Comparison of ENCODE assay signal across 15 mouse cellular contexts in the genomic region with DNA sequence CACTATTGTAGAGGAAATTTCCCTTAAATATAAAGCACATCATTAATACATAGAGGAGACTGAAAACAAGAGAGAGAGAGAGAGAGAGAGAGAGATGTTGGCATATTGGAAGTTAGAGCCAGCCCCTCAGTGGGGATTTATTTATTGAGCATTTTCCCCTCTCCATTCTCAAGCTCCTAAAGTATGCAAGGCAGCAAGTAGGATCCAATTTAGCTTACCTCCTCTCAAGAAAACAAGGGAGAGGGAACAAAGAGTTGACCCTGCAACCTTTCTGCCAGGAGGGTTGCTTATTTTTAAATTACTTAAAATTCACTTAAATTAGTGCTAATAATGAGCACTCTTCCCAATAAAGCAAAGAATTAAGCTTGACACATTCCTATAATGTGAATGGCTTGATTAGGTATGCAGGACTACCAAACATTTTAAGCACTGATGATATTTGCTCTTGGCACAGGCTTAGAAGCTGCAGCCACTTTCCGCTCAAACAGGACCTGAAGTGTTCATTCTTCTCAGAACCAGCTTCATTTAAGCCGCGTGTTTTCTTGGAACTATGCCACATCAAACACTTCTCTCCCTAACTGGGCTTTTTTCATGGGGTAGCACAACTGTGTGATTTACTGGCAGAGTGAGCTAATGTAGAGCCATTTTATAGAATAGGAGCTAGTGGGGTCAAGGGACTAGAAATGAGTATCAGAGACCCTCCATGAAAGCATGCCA.
DNase-seq lines count a peak whose midpoint lies in the region; ATAC-seq and TF ChIP-seq lines count a peak whose summit lies in the region.
"Had no signal": no experiment of that assay in that cellular context is flagged by ENCODE, and none has a peak within 500 bp of the region (broad histone marks: within the 10 kb centered on the region; RNA-seq: fewer than 3 reads in every experiment).

No protein-coding gene starts in this region.

- TF ChIP-seq EP300 in stomach, postnatal 0 days (optimal IDR thresholded peaks at IDR 0.05): no peak

- no peaks in the 10 kb centered on the region for H3K36me3 ChIP-seq in midbrain, embryonic 11.5 days (ENCODE audit: control insufficient read depth, insufficient read depth, low read length)
- H3K36me3 ChIP-seq in midbrain, embryonic 10.5 days: no peaks in the 10 kb centered on the region
- H3K36me3 ChIP-seq in stomach, postnatal 0 days (ENCODE audit: control insufficient read depth, insufficient read depth, low read length): no peaks in the 10 kb centered on the region
- H3K36me3 ChIP-seq in neural tube, embryonic 15.5 days: no peaks in the 10 kb centered on the region
- no peaks in the 10 kb centered on the region for H3K36me3 ChIP-seq in heart, embryonic 11.5 days (ENCODE audit: control insufficient read depth, insufficient read depth, low read length)
- H3K36me3 ChIP-seq: heart, embryonic 13.5 days; hindbrain, embryonic 12.5 days had no signal

- H3K27ac ChIP-seq in midbrain, embryonic 11.5 days (ENCODE audit: low read depth, low read length): no peak overlapping the region
- no peak overlapping the region for H3K27ac ChIP-seq in midbrain, embryonic 10.5 days (replicated peaks)
- no peak overlapping the region for H3K27ac ChIP-seq in stomach, postnatal 0 days (replicated peaks)
- H3K27ac ChIP-seq in neural tube, embryonic 15.5 days (replicated peaks): no peak overlapping the region
- no peak overlapping the region for H3K27ac ChIP-seq in heart, embryonic 11.5 days (ENCODE audit: low read depth, low read length)
- H3K27ac ChIP-seq: heart, embryonic 13.5 days; hindbrain, embryonic 12.5 days; layer of hippocampus, adult 2 months; macrophage had no signal

- H3K9ac ChIP-seq in midbrain, embryonic 11.5 days (ENCODE audit: low read length): no peak overlapping the region
- no peak overlapping the region for H3K9ac ChIP-seq in stomach, postnatal 0 days (ENCODE audit: low read length)
- H3K9ac ChIP-seq in neural tube, embryonic 15.5 days (replicated peaks): no peak overlapping the region
- no peak overlapping the region for H3K9ac ChIP-seq in heart, embryonic 11.5 days (ENCODE audit: low read depth, low read length)
- H3K9ac ChIP-seq: heart, embryonic 13.5 days; hindbrain, embryonic 12.5 days had no signal

- H3K9me3 ChIP-seq in midbrain, embryonic 11.5 days (ENCODE audit: control insufficient read depth, low read length): no peaks in the 10 kb centered on the region
- no peaks in the 10 kb centered on the region for H3K9me3 ChIP-seq in midbrain, embryonic 10.5 days (replicated peaks)
- no peaks in the 10 kb centered on the region for H3K9me3 ChIP-seq in stomach, postnatal 0 days (ENCODE audit: control insufficient read depth, low read length)
- no peaks in the 10 kb centered on the region for H3K9me3 ChIP-seq in neural tube, embryonic 15.5 days (replicated peaks)
- no peaks in the 10 kb centered on the region for H3K9me3 ChIP-seq in heart, embryonic 11.5 days (replicated peaks; ENCODE audit: control insufficient read depth, low read length)
- H3K9me3 ChIP-seq: heart, embryonic 13.5 days; hindbrain, embryonic 12.5 days had no signal

- no peak for DNase-seq in midbrain, embryonic 11.5 days (ENCODE audit: low spot score, missing footprints)
- DNase-seq in midbrain, embryonic 10.5 days (ENCODE audit: low spot score): no peak
- peak; percentile 6 for DNase-seq in forelimb bud, embryonic 11.5 days (ENCODE audit: low read depth, low spot score)
- DNase-seq in lung, postnatal 36 days: peak; percentile 71
- DNase-seq in stomach, postnatal 0 days (ENCODE audit: low spot score): peak; percentile 22
- DNase-seq in layer of hippocampus, adult 9-11 months: no peak
- DNase-seq: gastrocnemius, postnatal 10 days; kidney, adult 18-20 months; left cerebral cortex, postnatal 4 days had no signal

- ATAC-seq in midbrain, embryonic 11.5 days (ENCODE audit: low FRiP score): 0 out of 2 replicates have a peak, but pooled peaks have one; percentile 14
- ATAC-seq in stomach, postnatal 0 days (ENCODE audit: low FRiP score, low TSS enrichment): no peak
- no peak for ATAC-seq in neural tube, embryonic 15.5 days (ENCODE audit: low FRiP score)
- no peak for ATAC-seq in heart, embryonic 11.5 days (replicated peaks; ENCODE audit: insufficient number of reproducible peaks, low FRiP score, low TSS enrichment)

- no peaks in the 10 kb centered on the region for H3K27me3 ChIP-seq in midbrain, embryonic 11.5 days (ENCODE audit: control insufficient read depth, insufficient read depth, low read length)
- no peaks in the 10 kb centered on the region for H3K27me3 ChIP-seq in midbrain, embryonic 10.5 days (ENCODE audit: low read depth, poor library complexity, severe bottlenecking)
- no peaks in the 10 kb centered on the region for H3K27me3 ChIP-seq in stomach, postnatal 0 days (ENCODE audit: control insufficient read depth, insufficient read depth, low read length)
- H3K27me3 ChIP-seq in neural tube, embryonic 15.5 days (replicated peaks): no peaks in the 10 kb centered on the region
- H3K27me3 ChIP-seq in heart, embryonic 11.5 days (ENCODE audit: control insufficient read depth, insufficient read depth, low read length): no peaks in the 10 kb centered on the region
- H3K27me3 ChIP-seq: heart, embryonic 13.5 days; hindbrain, embryonic 12.5 days had no signal

- no peak overlapping the region for H3K4me2 ChIP-seq in midbrain, embryonic 11.5 days
- no peak overlapping the region for H3K4me2 ChIP-seq in stomach, postnatal 0 days (replicated peaks; ENCODE audit: low read depth)
- no peak overlapping the region for H3K4me2 ChIP-seq in neural tube, embryonic 15.5 days
- no peak overlapping the region for H3K4me2 ChIP-seq in heart, embryonic 11.5 days
- H3K4me2 ChIP-seq: heart, embryonic 13.5 days; hindbrain, embryonic 12.5 days had no signal

- TF ChIP-seq CTCF in stomach, postnatal 0 days (IDR thresholded peaks at IDR 0.05; ENCODE audit: low read depth): no peak

- no peaks in the 10 kb centered on the region for H3K4me1 ChIP-seq in midbrain, embryonic 11.5 days (ENCODE audit: control insufficient read depth, insufficient read depth, low read length)
- no peaks in the 10 kb centered on the region for H3K4me1 ChIP-seq in midbrain, embryonic 10.5 days
- H3K4me1 ChIP-seq in stomach, postnatal 0 days (replicated peaks; ENCODE audit: control insufficient read depth, insufficient read depth): no peaks in the 10 kb centered on the region
- H3K4me1 ChIP-seq in neural tube, embryonic 15.5 days: no peaks in the 10 kb centered on the region
- no peaks in the 10 kb centered on the region for H3K4me1 ChIP-seq in heart, embryonic 11.5 days (ENCODE audit: control insufficient read depth, insufficient read depth, low read length)
- H3K4me1 ChIP-seq: heart, embryonic 13.5 days; hindbrain, embryonic 12.5 days had no signal

- 70% methylated on average over 3 of the region's 3 CpGs for WGBS in midbrain, embryonic 11.5 days
- 76% methylated on average over 3 of the region's 3 CpGs for WGBS in midbrain, embryonic 10.5 days
- WGBS in stomach, postnatal 0 days: 50% methylated on average over 3 of the region's 3 CpGs
- 52% methylated on average over 3 of the region's 3 CpGs for whole genome bisulfite sequencing in neural tube, embryonic 15.5 days
- WGBS in heart, embryonic 11.5 days (ENCODE audit: insufficient replicate concordance): 74% methylated on average over 3 of the region's 3 CpGs

- no peak overlapping the region for H3K4me3 ChIP-seq in midbrain, embryonic 11.5 days (ENCODE audit: low read depth, low read length)
- H3K4me3 ChIP-seq in midbrain, embryonic 10.5 days: no peak overlapping the region
- no peak overlapping the region for H3K4me3 ChIP-seq in stomach, postnatal 0 days (ENCODE audit: low read depth, low read length)
- H3K4me3 ChIP-seq in neural tube, embryonic 15.5 days (replicated peaks): no peak overlapping the region
- no peak overlapping the region for H3K4me3 ChIP-seq in heart, embryonic 11.5 days (ENCODE audit: low read depth, low read length)
- H3K4me3 ChIP-seq: heart, embryonic 13.5 days; hindbrain, embryonic 12.5 days; layer of hippocampus, adult 2 months had no signal

Comparison
In these comparisons a context has a peak if more than half of its experiments do, and no peak if none do; other contexts are left out.
1. DNase-seq: peak in forelimb bud, embryonic 11.5 days (single experiment), lung, postnatal 36 days (single experiment) and stomach, postnatal 0 days (single experiment); none in midbrain, embryonic 11.5 days (single experiment), midbrain, embryonic 10.5 days (single experiment) and layer of hippocampus, adult 9-11 months (single experiment).